Mouse (Mus musculus) mouse embryonic stem cell (cell line): ENCODE measurements at regions not wholly inside any gene's neighbourhood (a gene's known extent, or its start where the extent isn't known, plus 50 kb on each side); places are given as distances from the start of the nearest gene placed in this dataset.

Experiments used
- in situ Hi-C, 2 experiments: fragments of 300-500 bp; cut with MboI; formaldehyde crosslinking; loops; 1 replicate in 1 of 2; 3 replicates in 1 of 2; pipeline ENCODE4 v1.14.3; 2019 to 2020; ENCODE audit warnings: low sequenced_read_pairs in 2 of 2, low pct_unique_long_range_greater_than_20kb in 1 of 2, mixed read lengths in 1 of 2; ENCODE audit not compliant: unreplicated experiment in 1 of 2

- in situ Hi-C loops, result no loop called here
Observed at GRCm38 (mm10) chr10:26434586-26434985, 58.8 kb upstream of the L3mbtl3 start.

- in situ Hi-C loops, result no loop called here
Observed at GRCm38 (mm10) chr10:26440720-26441119, 64.9 kb upstream of the L3mbtl3 start.

- in situ Hi-C loops, result loop anchor here in 1 of 2 experiments (25.0 kb wide), 1 partner anchor 403 kb away; no protein-coding TSS in a partner anchor
Observed at GRCm38 (mm10) chr10:26484311-26484710, 108.5 kb upstream of the L3mbtl3 start.

- in situ Hi-C loops, result loop anchor here (10.0 to 25.0 kb wide), 2 partner anchors 396 to 403 kb away; no protein-coding TSS in a partner anchor
Observed at GRCm38 (mm10) chr10:26491351-26491750, 115.6 kb upstream of the L3mbtl3 start.

GRCm38 (mm10) chr10:26492146-26492545 is 116.4 kb upstream of the L3mbtl3 start:
- in situ Hi-C loops, result loop anchor here (10.0 to 25.0 kb wide), 2 partner anchors 395 to 403 kb away; no protein-coding TSS in a partner anchor

- in situ Hi-C loops, result loop anchor here (10.0 to 25.0 kb wide), 2 partner anchors 394 to 402 kb away; no protein-coding TSS in a partner anchor
Observed at GRCm38 (mm10) chr10:26492856-26493484, 117.2 kb upstream of the L3mbtl3 start.

GRCm38 (mm10) chr10:26493801-26494200 is 118.0 kb upstream of the L3mbtl3 start:
- in situ Hi-C loops, result loop anchor here (10.0 to 25.0 kb wide), 2 partner anchors 394 to 401 kb away; no protein-coding TSS in a partner anchor

- in situ Hi-C loops, result loop anchor here (10.0 to 25.0 kb wide), 2 partner anchors 393 to 400 kb away; no protein-coding TSS in a partner anchor
Observed at GRCm38 (mm10) chr10:26494380-26494781, 118.6 kb upstream of the L3mbtl3 start.

- in situ Hi-C loops, result no loop called here
Observed at GRCm38 (mm10) chr10:26500265-26500935, 124.6 kb upstream of the L3mbtl3 start.

- in situ Hi-C loops, result no loop called here
Observed at GRCm38 (mm10) chr10:26520879-26521278, 145.1 kb upstream of the L3mbtl3 start.

- in situ Hi-C loops, result no loop called here
Observed at GRCm38 (mm10) chr10:26525848-26526546, 150.2 kb upstream of the L3mbtl3 start.

- in situ Hi-C loops, result no loop called here
Observed at GRCm38 (mm10) chr10:26540189-26540588, 164.4 kb upstream of the L3mbtl3 start.

- in situ Hi-C loops, result no loop called here
Observed at GRCm38 (mm10) chr10:26544061-26544460, 168.3 kb upstream of the L3mbtl3 start.

GRCm38 (mm10) chr10:26544796-26545195 is 169.0 kb upstream of the L3mbtl3 start:
- in situ Hi-C loops, result no loop called here

- in situ Hi-C loops, result no loop called here
Observed at GRCm38 (mm10) chr10:26556246-26556645, 180.5 kb upstream of the L3mbtl3 start.

GRCm38 (mm10) chr10:26558118-26558517 is 182.3 kb upstream of the L3mbtl3 start:
- in situ Hi-C loops, result no loop called here

GRCm38 (mm10) chr10:26559323-26559722 is 183.6 kb upstream of the L3mbtl3 start:
- in situ Hi-C loops, result no loop called here

- in situ Hi-C loops, result no loop called here
Observed at GRCm38 (mm10) chr10:26560456-26560855, 184.7 kb upstream of the L3mbtl3 start.

- in situ Hi-C loops, result no loop called here
Observed at GRCm38 (mm10) chr10:26564462-26564861, 188.7 kb upstream of the L3mbtl3 start.
